Mouse (Mus musculus): ENCODE results near the gene Stxbp3.

DNA sequence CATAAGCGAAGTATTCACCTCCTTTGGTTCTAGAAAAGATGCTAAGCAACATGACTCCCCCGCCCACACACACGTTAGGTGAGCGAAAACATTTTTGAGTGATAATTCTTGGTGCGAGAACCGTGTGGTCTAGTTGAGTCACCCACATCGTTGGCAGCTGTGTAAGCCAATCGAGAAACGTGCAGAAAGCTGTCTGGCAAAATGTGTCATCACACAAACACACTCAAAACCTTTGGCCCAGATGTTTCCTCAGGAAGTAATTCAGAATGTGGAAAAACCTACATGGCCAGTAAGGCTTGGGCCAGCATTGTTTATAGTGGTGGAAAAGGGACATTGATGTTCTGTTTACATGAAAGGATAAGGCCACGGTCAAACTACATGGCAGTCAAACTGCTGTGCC lies 72.9 kb downstream of the Stxbp3 start:
- TF ChIP-seq CTCF (IDR thresholded peaks at IDR 0.05; ENCODE audit: control insufficient read depth, insufficient read depth, insufficient replicate concordance, low read depth, low read length) (no peak), POLR2A (IDR thresholded peaks at IDR 0.05; ENCODE audit: control insufficient read depth, low read depth, low read length) (no peak)

All from testis, adult 2 months (tissue).